Mouse (Mus musculus): ENCODE measurements around the gene Fam160a1. TPM values are rescaled to one million over a fixed set of nuclear protein-coding genes. Genes with fewer than 3 reads are reported as not detected.

Fam160a1 gene
- polyA plus RNA-seq, 1 experiment: 8.9 TPM

DNA sequence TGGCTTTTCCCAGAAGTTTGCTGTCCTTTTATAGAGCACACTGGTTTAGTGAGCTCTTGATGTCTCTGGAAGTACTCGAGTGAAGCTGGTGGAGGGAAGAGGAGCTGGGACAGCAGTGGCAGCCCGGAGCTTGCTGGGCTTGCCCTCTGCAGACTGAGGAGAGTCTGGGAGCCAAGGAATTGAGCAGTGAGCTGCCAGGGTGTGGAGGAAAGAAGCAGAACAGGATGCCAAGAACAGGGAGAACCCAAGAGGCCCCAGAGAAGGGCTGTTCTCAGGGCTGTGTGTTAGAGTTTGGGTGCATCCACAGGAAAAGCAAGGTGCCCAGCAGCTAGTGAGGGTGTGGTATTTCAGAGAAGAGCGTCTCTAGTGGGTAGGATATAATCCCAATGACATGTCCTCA, 175.3 kb downstream of the Fam160a1 start:
- Histone ChIP-seq H3K79me2 (ENCODE audit: control insufficient read depth, insufficient read depth) (no peaks in the 10 kb centered on the region), H3K36me3 (ENCODE audit: control insufficient read depth, insufficient read depth) (no peaks in the 10 kb centered on the region), H3K4me3 (ENCODE audit: insufficient read depth, poor library complexity, severe bottlenecking) (no peak overlapping the region), H3K27me3 (ENCODE audit: control insufficient read depth, insufficient read depth, insufficient read length) (no peaks in the 10 kb centered on the region), H3ac (ENCODE audit: control insufficient read depth, insufficient read length, low read depth) (no peak overlapping the region), H3K79me3 (ENCODE audit: low read depth) (no peaks in the 10 kb centered on the region)
- no peak for TF ChIP-seq CTCF (IDR thresholded peaks at IDR 0.05; ENCODE audit: control insufficient read depth, insufficient read depth, insufficient read length)
- TF ChIP-seq MYOG (IDR thresholded peaks at IDR 0.05; ENCODE audit: control insufficient read depth, extremely low read depth, insufficient read length): no peak
- TF ChIP-seq MYOD1 (IDR thresholded peaks at IDR 0.05; ENCODE audit: control insufficient read depth, insufficient read length, low read depth): no peak
- no peak for TF ChIP-seq FOSL1 (IDR thresholded peaks at IDR 0.05; ENCODE audit: insufficient read depth, low read length, poor library complexity, severe bottlenecking)
- TF ChIP-seq USF1 (IDR thresholded peaks at IDR 0.05; ENCODE audit: low read depth): no peak
- TF ChIP-seq CEBPB (IDR thresholded peaks at IDR 0.05; ENCODE audit: low read depth): no peak
- no peak for TF ChIP-seq MAX (IDR thresholded peaks at IDR 0.05)

DNA sequence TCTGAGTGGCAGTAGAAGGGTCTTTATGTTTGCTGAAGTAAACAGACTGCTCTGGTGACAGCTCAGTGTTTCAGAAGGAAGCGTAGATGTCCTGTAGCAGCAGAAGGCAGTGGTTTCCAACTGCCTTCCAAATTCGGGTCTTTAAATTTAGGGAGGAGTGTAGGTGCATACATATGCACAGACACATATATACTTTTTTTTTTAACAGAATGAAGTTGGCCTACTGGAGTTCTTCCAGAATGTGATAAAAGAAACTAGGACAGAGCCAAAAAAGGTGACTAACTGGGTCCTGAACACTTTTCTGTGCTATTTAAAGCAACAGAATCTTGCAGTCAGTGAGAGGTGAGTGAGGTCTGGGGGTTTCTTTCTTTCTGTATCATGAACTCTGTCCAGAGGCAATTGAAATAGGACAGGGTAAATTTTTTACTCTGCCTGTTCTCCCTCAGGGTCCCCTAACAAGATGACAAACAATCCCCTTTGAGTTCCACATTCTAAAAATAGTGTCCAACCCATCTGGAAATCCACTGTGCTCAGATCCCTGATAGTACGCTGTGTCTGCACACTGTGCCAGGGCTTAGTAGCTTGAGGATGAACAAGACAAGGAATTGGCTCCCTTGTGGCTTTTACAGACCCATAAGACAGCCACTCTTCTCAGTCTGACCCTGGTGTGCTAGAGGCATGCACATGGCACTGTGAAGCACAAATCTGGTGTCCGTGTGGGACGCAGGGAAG, 180.2 kb downstream of the Fam160a1 start:
- Histone ChIP-seq H3K27me3 (ENCODE audit: control insufficient read depth, insufficient read depth, insufficient read length) (no peaks in the 10 kb centered on the region), H3ac (ENCODE audit: control insufficient read depth, insufficient read length, low read depth) (no peak overlapping the region), H3K4me3 (ENCODE audit: insufficient read depth, poor library complexity, severe bottlenecking) (no peak overlapping the region), H3K79me3 (ENCODE audit: low read depth) (no peaks in the 10 kb centered on the region), H3K79me2 (ENCODE audit: control insufficient read depth, insufficient read depth) (no peaks in the 10 kb centered on the region), H3K36me3 (ENCODE audit: control insufficient read depth, insufficient read depth) (no peaks in the 10 kb centered on the region)
- TF ChIP-seq MYOD1 (IDR thresholded peaks at IDR 0.05; ENCODE audit: control insufficient read depth, insufficient read length, low read depth) (no peak), CEBPB (IDR thresholded peaks at IDR 0.05; ENCODE audit: low read depth) (no peak), CTCF (IDR thresholded peaks at IDR 0.05; ENCODE audit: control insufficient read depth, insufficient read depth, insufficient read length) (no peak), MYOG (IDR thresholded peaks at IDR 0.05; ENCODE audit: control insufficient read depth, extremely low read depth, insufficient read length) (no peak), MAX (IDR thresholded peaks at IDR 0.05) (no peak), USF1 (IDR thresholded peaks at IDR 0.05; ENCODE audit: low read depth) (no peak), FOSL1 (IDR thresholded peaks at IDR 0.05; ENCODE audit: insufficient read depth, low read length, poor library complexity, severe bottlenecking) (no peak)

DNA sequence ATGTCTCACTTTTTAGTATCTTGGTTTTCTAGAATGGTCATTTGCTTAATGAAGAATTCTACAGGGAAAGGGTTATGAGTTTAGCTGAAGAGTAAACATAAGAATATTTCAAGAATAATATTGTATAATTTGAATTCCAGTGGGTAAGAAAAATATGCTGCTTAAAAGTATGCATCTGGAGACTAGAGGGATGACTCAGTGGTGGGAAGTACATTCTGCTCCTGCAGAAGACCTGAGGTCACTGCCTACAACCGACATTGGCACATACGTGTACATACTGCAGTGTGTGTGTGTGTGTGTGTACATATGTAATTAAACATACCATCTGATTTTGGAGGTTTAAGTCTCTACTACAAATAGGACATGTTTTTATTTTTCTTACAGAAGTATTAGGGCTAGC, 181.5 kb downstream of the Fam160a1 start:
- H3ac ChIP-seq (ENCODE audit: control insufficient read depth, insufficient read length, low read depth): no peak overlapping the region
- no peaks in the 10 kb centered on the region for H3K79me2 ChIP-seq (ENCODE audit: control insufficient read depth, insufficient read depth)
- no peaks in the 10 kb centered on the region for H3K79me3 ChIP-seq (ENCODE audit: low read depth)
- H3K36me3 ChIP-seq (ENCODE audit: control insufficient read depth, insufficient read depth): no peaks in the 10 kb centered on the region
- no peak overlapping the region for H3K4me3 ChIP-seq (ENCODE audit: insufficient read depth, poor library complexity, severe bottlenecking)
- H3K27me3 ChIP-seq (ENCODE audit: control insufficient read depth, insufficient read depth, insufficient read length): no peaks in the 10 kb centered on the region
- TF ChIP-seq MAX (IDR thresholded peaks at IDR 0.05) (no peak), CEBPB (IDR thresholded peaks at IDR 0.05; ENCODE audit: low read depth) (no peak), MYOG (IDR thresholded peaks at IDR 0.05; ENCODE audit: control insufficient read depth, extremely low read depth, insufficient read length) (no peak), CTCF (IDR thresholded peaks at IDR 0.05; ENCODE audit: control insufficient read depth, insufficient read depth, insufficient read length) (no peak), MYOD1 (IDR thresholded peaks at IDR 0.05; ENCODE audit: control insufficient read depth, insufficient read length, low read depth) (no peak), USF1 (IDR thresholded peaks at IDR 0.05; ENCODE audit: low read depth) (no peak), FOSL1 (IDR thresholded peaks at IDR 0.05; ENCODE audit: insufficient read depth, low read length, poor library complexity, severe bottlenecking) (no peak)

DNA sequence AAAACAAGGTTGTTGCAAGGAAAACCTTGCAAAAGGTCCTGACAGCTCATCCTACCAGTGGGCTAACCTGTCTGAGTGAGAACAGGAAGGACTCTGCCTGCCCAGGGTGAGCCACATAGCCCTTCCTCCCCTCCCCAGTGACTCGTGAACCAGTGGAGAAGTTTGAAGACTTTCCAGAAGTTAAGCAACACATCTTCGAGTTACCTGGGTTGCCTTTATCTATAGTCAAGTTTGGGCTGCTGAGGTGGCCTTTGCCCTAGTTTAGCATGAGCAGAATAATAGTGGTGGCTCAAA, 182.0 kb downstream of the Fam160a1 start:
- H3K4me3 ChIP-seq (ENCODE audit: insufficient read depth, poor library complexity, severe bottlenecking): no peak overlapping the region
- H3K79me3 ChIP-seq (ENCODE audit: low read depth): no peaks in the 10 kb centered on the region
- no peak overlapping the region for H3ac ChIP-seq (ENCODE audit: control insufficient read depth, insufficient read length, low read depth)
- no peak for TF ChIP-seq USF1 (IDR thresholded peaks at IDR 0.05; ENCODE audit: low read depth)
- TF ChIP-seq FOSL1 (IDR thresholded peaks at IDR 0.05; ENCODE audit: insufficient read depth, low read length, poor library complexity, severe bottlenecking): no peak
- no peak for TF ChIP-seq MAX (IDR thresholded peaks at IDR 0.05)
- no peak for TF ChIP-seq MYOD1 (IDR thresholded peaks at IDR 0.05; ENCODE audit: control insufficient read depth, insufficient read length, low read depth)
- TF ChIP-seq CTCF (IDR thresholded peaks at IDR 0.05; ENCODE audit: control insufficient read depth, insufficient read depth, insufficient read length): no peak
- TF ChIP-seq CEBPB (IDR thresholded peaks at IDR 0.05; ENCODE audit: low read depth): no peak
- TF ChIP-seq MYOG (IDR thresholded peaks at IDR 0.05; ENCODE audit: control insufficient read depth, extremely low read depth, insufficient read length): no peak
- no peaks in the 10 kb centered on the region for H3K27me3 ChIP-seq (ENCODE audit: control insufficient read depth, insufficient read depth, insufficient read length)
- no peaks in the 10 kb centered on the region for H3K36me3 ChIP-seq (ENCODE audit: control insufficient read depth, insufficient read depth)
- no peaks in the 10 kb centered on the region for H3K79me2 ChIP-seq (ENCODE audit: control insufficient read depth, insufficient read depth)

DNA sequence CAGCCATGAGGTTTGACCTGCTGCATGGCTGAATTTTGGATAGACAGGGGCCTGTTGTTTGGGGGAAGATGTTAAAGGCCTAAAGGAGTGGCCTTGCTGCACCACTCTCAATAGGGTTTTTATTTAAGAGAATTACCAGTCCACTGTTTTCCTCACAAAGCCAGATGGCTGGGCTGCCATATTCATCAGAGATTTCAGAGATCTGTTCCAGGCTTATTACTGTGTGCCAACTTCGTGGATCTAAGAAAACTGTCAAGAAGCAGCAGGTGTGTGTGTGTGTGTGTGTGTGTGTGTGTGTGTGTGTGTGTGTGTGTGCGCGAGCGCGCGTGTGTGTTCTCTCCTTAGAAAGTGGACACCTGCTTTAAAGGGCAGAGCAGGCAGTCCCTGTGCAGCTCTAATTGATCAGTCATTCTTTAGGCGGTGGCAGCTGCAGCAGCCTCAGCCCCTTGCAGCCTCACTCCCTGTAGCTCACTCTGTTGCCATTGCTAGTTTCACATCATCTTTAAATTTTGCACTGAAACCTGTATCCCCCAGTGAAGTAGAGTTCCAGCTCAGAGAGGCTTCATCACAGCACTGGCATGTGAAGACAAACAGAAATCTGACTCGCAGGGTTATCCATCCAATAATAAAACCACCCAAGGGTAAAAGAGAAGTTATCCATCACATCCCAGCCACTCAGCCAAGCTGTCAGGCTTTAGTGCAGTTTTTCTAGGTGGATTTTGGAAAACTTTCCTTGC, 182.5 kb downstream of the Fam160a1 start:
- no peak for TF ChIP-seq CTCF (IDR thresholded peaks at IDR 0.05; ENCODE audit: control insufficient read depth, insufficient read depth, insufficient read length)
- TF ChIP-seq MAX (IDR thresholded peaks at IDR 0.05): no peak
- no peak for TF ChIP-seq USF1 (IDR thresholded peaks at IDR 0.05; ENCODE audit: low read depth)
- TF ChIP-seq MYOG (IDR thresholded peaks at IDR 0.05; ENCODE audit: control insufficient read depth, extremely low read depth, insufficient read length): no peak
- TF ChIP-seq CEBPB (IDR thresholded peaks at IDR 0.05; ENCODE audit: low read depth): no peak
- TF ChIP-seq MYOD1 (IDR thresholded peaks at IDR 0.05; ENCODE audit: control insufficient read depth, insufficient read length, low read depth): no peak
- TF ChIP-seq FOSL1 (IDR thresholded peaks at IDR 0.05; ENCODE audit: insufficient read depth, low read length, poor library complexity, severe bottlenecking): no peak
- H3K36me3 ChIP-seq (ENCODE audit: control insufficient read depth, insufficient read depth): no peaks in the 10 kb centered on the region
- H3K79me2 ChIP-seq (ENCODE audit: control insufficient read depth, insufficient read depth): no peaks in the 10 kb centered on the region
- no peaks in the 10 kb centered on the region for H3K27me3 ChIP-seq (ENCODE audit: control insufficient read depth, insufficient read depth, insufficient read length)
- no peak overlapping the region for H3K4me3 ChIP-seq (ENCODE audit: insufficient read depth, poor library complexity, severe bottlenecking)
- H3ac ChIP-seq (ENCODE audit: control insufficient read depth, insufficient read length, low read depth): no peak overlapping the region
- H3K79me3 ChIP-seq (ENCODE audit: low read depth): no peaks in the 10 kb centered on the region

Data from C2C12 (cell line).